Comparison of ENCODE assay signal across 8 mouse cellular contexts in the genomic region with DNA sequence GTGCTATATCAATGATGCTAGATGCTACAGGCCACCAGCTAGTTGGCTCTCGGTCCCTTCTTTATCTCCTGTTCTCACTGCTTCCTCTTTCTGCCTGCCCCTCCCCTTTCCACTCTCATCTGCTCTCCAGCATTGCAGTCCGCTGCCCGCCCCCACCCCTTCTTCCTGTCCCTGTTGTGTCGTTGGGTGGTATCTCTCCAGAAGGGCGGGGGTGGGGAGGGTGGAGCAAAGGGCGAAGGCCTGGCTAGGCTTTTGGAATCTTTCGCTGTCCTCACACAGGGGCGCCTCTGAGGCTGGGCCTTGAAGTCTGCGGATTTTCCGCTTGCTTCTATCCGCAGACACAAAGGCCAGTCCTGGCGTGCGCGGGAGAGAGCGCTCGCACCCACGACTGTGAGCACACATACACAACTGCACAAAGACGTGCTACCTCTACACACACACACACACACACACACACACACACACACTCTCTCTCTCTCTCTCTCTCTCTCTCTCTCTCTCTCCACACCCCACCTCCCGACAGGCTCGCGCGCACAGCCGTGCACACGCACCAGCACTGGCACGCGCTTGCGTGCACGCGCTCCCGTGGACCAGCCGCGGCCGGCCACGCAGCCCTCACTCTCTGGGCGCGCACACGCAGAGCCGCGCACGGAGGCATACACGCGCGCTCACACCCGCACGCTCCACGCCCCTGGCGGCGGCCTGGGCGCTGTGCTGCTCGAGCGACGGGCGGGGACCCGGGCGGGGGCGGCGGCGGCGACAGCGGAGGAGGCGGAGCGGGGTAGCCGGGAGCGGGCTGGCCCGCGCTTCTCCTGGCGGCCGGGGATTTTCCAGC. TPM values are rescaled to one million over a fixed set of nuclear protein-coding genes. Genes with fewer than 3 reads are reported as not detected.
DNase-seq lines count a peak whose midpoint lies in the region; ATAC-seq lines count a peak whose summit lies in the region.

TSS of gene Arrb1 (plus strand) at position 566 of the 835 bp plus-strand sequence.

- no peaks in the 10 kb centered on the region for H3K27me3 ChIP-seq in hindbrain, embryonic 11.5 days (ENCODE audit: control insufficient read depth, insufficient read depth, low read length)

- H3K9me3 ChIP-seq in hindbrain, embryonic 11.5 days (ENCODE audit: control insufficient read depth, low read length) = no peaks in the 10 kb centered on the region

- under 1% methylated on average over 55 of the region's 68 CpGs for WGBS in hindbrain, embryonic 11.5 days

- H3K9ac ChIP-seq in hindbrain, embryonic 11.5 days (ENCODE audit: low read depth, low read length) = peak within 1 kb of the TSS; percentile 92

- peak within 1 kb of the TSS; percentile 95 for H3K4me2 ChIP-seq in hindbrain, embryonic 11.5 days (replicated peaks; ENCODE audit: low read depth, low read length)

- H3K36me3 ChIP-seq in hindbrain, embryonic 11.5 days (ENCODE audit: control insufficient read depth, insufficient read depth, low read length) = no peaks in the 10 kb centered on the region

- H3K4me1 ChIP-seq in hindbrain, embryonic 11.5 days (replicated peaks; ENCODE audit: control insufficient read depth, insufficient read depth, low read length) = peaks cover 21% of the 10 kb centered on the region; the same call in 1 of the 2 replicates

- peak; percentile 84 for ATAC-seq in hindbrain, embryonic 11.5 days (ENCODE audit: low FRiP score)

- peak within 1 kb of the TSS; percentile 77 for H3K4me3 ChIP-seq in hindbrain, embryonic 11.5 days (ENCODE audit: low read depth, low read length)

- DNase-seq in R1 (ENCODE audit: low read depth, low spot score) = peak; percentile 71
- DNase-seq in cerebellum, adult 9-11 months = peak; percentile 91
- DNase-seq in frontal cortex, postnatal 10 days (ENCODE audit: low spot score in 2 of 2) = peak; percentile 75 to 85
- peak; percentile 86 for DNase-seq in hindbrain, embryonic 11.5 days (ENCODE audit: low spot score)
- DNase-seq in layer of hippocampus, postnatal 25 days (ENCODE audit: extremely low spot score in 1 of 2, low spot score in 1 of 2) = peak; percentile 58 to 70
- DNase-seq in lung, postnatal 25 days (ENCODE audit: low spot score) = peak; percentile 87
- DNase-seq in retina, adult 2 months (ENCODE audit: low read depth, low spot score) = peak; percentile 44
- peak; percentile 84 for DNase-seq in thymus, postnatal 25 days

- H3K27ac ChIP-seq in hindbrain, embryonic 11.5 days (ENCODE audit: low read depth, low read length) = peak within 1 kb of the TSS; percentile 85

RNA-seq across cellular contexts. Expression of gene Arrb1, which starts in this region (rescaled TPM):
- 4.5 and 5.4 TPM in 2 replicates for polyA plus RNA-seq in hindbrain, embryonic 11.5 days (2014; fragmentation: Nextera tagmentation; extraction: Ambion mirVana)
- total RNA-seq in layer of hippocampus, postnatal 25 days (2021) = 100 to 1,000 TPM; 135 to 152 TPM

Comparison
In these comparisons a context has a peak if more than half of its experiments do, and no peak if none do; other contexts are left out.
1. Peak in every context shown above with its lines: DNase-seq, ATAC-seq, H3K4me3 ChIP-seq and H3K27ac ChIP-seq.